Mouse (Mus musculus) G1E (cell line): Measurements from ENCODE around the gene Kif13a.

Experiments
- CTCF ChIP-seq: IDR thresholded peaks from 2 replicates; pipeline ENCODE4 v1.5.1; 2012; ENCODE audit warnings: low read depth, low read length, inconsistent platforms, mixed read lengths
- GATA1 ChIP-seq: IDR thresholded peaks from 2 replicates; pipeline ENCODE4 v1.6.1; 2012; ENCODE audit warnings: borderline replicate concordance, low read length, inconsistent platforms, mixed read lengths
- GATA2 ChIP-seq: IDR thresholded peaks from 2 replicates; pipeline ENCODE4 v1.6.1; 2012; ENCODE audit warnings: low read depth, low read length, inconsistent platforms, borderline replicate concordance
- POLR2AphosphoS5 ChIP-seq: IDR thresholded peaks from 2 replicates; pipeline ENCODE4 v1.6.1; 2012; ENCODE audit warnings: low read depth, low read length, inconsistent platforms; ENCODE audit not compliant: insufficient replicate concordance
- TAL1 ChIP-seq: conservative IDR thresholded peaks from 2 replicates; pipeline ENCODE4 v1.6.1; 2012; ENCODE audit warnings: low read depth, low read length, inconsistent platforms, mixed read lengths

GRCm38 (mm10) chr13:46811696-46812095, 118.0 kb downstream of the Kif13a start:
- TF ChIP-seq CTCF = no peak
- no peak for TF ChIP-seq POLR2AphosphoS5
- TF ChIP-seq GATA1 = no peak
- no peak for TF ChIP-seq TAL1
- no peak for TF ChIP-seq GATA2
